Mouse (Mus musculus) limb, embryonic 15.5 days (tissue): ENCODE results near the gene Erlec1. TPM values are rescaled to one million over a fixed set of nuclear protein-coding genes. Genes with fewer than 3 reads are reported as not detected.

ENCODE experiments used
- ATAC-seq: fragments of 200-750 bp; cut with Nextera tagmentation; 2 replicates; pipeline ENCODE4 v1.8.0; 2017; ENCODE audit warnings: low read depth, moderate TSS enrichment; ENCODE audit not compliant: insufficient number of reproducible peaks, low FRiP score, low TSS enrichment
- H3K27ac ChIP-seq: fragments of 300-500 bp; sonication (generic); 2 replicates; pipeline ENCODE4 v1.5.1; 2015; ENCODE audit warnings: moderate library complexity, mild to moderate bottlenecking, inconsistent platforms
- H3K27me3 ChIP-seq: fragments of 300-500 bp; sonication (generic); 2 replicates; pipeline ENCODE4 v1.6.1; 2015; ENCODE audit warnings: inconsistent platforms
- H3K36me3 ChIP-seq: fragments of 300-500 bp; sonication (generic); 2 replicates; pipeline ENCODE4 v1.6.1; 2015; ENCODE audit warnings: inconsistent platforms
- H3K4me1 ChIP-seq: fragments of 300-500 bp; sonication (generic); 2 replicates; pipeline ENCODE4 v1.6.1; 2015; ENCODE audit warnings: inconsistent platforms
- H3K4me2 ChIP-seq: fragments of 300-500 bp; sonication (generic); 2 replicates; pipeline ENCODE4 v1.6.1; 2015; ENCODE audit warnings: mild to moderate bottlenecking, inconsistent platforms
- H3K4me3 ChIP-seq: fragments of 300-500 bp; sonication (generic); 2 replicates; pipeline ENCODE4 v1.5.1; 2015; ENCODE audit warnings: mild to moderate bottlenecking, inconsistent platforms
- H3K9ac ChIP-seq: fragments of 300-500 bp; sonication (generic); 2 replicates; pipeline ENCODE4 v1.6.1; 2015; ENCODE audit warnings: inconsistent platforms
- H3K9me3 ChIP-seq: fragments of 300-500 bp; sonication (generic); 2 replicates; pipeline ENCODE4 v1.6.1; 2016; ENCODE audit warnings: inconsistent platforms
- WGBS: fragments of 180-500 bp; shearing (Covaris S2); methylation state at CpG from one replicate; pipeline ENCODE4 v1.1.7; 2015; 5-methylcytosine and 5-hydroxymethylcytosine counted together
- polyA plus RNA-seq: library from polyadenylated mRNA; unstranded; fragments of >200 nt; fragmentation: Nextera tagmentation; extraction: Ambion mirVana; gene quantifications from 2 replicates; pipeline ENCODE4 v1.2.1, GENCODE M21; 2015

Erlec1 gene
- polyA plus RNA-seq, 1 experiment from 2014 or later = 12.9 TPM

DNA sequence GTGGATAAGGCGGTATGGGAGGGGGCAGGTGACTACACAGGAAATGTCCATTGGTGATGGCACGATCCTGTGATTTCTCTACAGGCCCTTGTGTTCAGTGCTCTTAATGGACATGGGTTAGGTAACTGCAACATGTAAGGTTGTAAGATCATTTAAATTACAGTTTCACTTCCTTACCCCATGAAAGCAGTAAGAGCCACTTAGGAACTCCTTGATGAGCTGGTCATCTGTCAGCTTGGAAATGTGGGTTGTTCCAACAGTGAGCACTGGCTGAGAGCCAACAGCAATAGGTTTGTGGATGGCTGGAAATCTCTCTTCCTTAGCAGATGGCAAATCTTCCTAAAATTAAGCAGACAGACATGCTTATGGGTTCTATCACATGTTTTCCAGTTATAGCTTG lies 10.6 kb downstream of the Erlec1 start:
- 90% methylated on average over 2 of the region's 2 CpGs for WGBS
- no peaks in the 10 kb centered on the region for H3K4me1 ChIP-seq
- no peak overlapping the region for H3K9ac ChIP-seq
- no peak for ATAC-seq
- no peak overlapping the region for H3K4me3 ChIP-seq
- H3K27me3 ChIP-seq = no peaks in the 10 kb centered on the region
- H3K4me2 ChIP-seq = no peak overlapping the region
- no peaks in the 10 kb centered on the region for H3K9me3 ChIP-seq
- no peak overlapping the region for H3K27ac ChIP-seq
- H3K36me3 ChIP-seq = peaks cover 53% of the 10 kb centered on the region

DNA sequence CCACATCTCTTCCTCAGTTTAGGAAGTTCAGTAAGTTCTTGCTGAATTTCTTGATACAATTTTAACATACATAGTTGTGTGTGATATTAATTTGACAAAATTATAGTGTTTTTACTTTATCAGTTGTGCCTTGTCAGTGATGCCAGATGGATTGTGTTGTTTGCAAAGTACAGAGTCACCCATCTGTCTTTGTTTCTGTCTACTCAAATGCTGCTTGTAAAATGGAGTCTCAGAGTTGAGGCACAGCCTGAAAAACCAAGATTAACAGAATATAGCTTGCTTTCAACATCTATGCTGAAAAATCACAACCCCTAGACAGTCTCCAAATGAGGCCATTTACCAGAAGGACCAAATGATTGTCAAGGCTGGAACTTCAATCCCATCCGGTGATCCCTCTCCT lies 25.6 kb downstream of the Erlec1 start:
- Histone ChIP-seq H3K4me3 (no peak overlapping the region), H3K4me2 (no peak overlapping the region), H3K9me3 (no peaks in the 10 kb centered on the region), H3K36me3 (peaks cover 39% of the 10 kb centered on the region), H3K4me1 (no peaks in the 10 kb centered on the region), H3K9ac (no peak overlapping the region), H3K27me3 (no peaks in the 10 kb centered on the region), H3K27ac (no peak overlapping the region)
- WGBS = 100% methylated on average over 1 of the region's 1 CpGs
- no peak for ATAC-seq

DNA sequence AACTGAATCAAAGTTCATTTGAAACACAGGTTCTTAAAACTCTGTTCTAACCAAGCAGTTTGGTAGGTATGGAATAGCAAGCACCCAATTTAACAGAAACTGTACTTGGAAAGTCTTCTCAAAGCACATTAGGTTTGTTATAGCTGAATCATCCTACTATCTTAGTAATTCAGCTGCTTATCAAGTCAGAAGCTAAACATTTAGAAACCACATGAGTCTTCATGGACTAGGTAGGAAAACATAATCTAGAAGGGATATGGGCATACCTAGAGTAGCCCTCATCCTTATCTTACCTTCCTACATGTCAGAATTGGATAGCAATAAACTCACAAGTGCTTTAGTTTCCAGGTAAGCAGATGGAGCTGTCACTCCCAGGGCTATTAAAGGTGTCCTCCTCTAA lies 26.1 kb downstream of the Erlec1 start:
- peaks cover 44% of the 10 kb centered on the region for H3K36me3 ChIP-seq

DNA sequence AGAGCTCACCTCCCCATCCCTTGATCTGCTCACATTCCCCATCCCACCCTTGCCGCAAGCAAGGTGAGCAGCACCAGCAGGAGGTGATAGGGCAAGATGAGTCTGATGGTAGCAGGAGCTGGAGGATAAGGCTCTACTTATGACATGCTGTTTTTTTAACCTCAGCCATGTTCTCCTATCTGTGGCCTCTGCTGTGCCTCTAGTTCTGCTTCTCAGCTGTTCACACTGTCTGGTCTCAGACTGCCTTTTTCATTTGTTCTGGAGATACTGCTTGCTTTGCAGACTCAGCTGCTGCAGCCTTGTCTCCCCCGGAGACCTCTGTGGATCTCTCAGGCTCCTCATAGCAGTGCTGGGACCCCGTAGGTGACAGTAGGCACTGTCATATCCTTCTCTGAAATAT lies 30.9 kb downstream of the Erlec1 start:
- Histone ChIP-seq H3K27me3 (no peaks in the 10 kb centered on the region), H3K4me3 (no peak overlapping the region), H3K4me1 (no peaks in the 10 kb centered on the region), H3K36me3 (peaks cover 31% of the 10 kb centered on the region), H3K27ac (no peak overlapping the region), H3K4me2 (no peak overlapping the region), H3K9ac (no peak overlapping the region), H3K9me3 (no peaks in the 10 kb centered on the region)
- 96% methylated on average over 3 of the region's 3 CpGs for WGBS
- no peak for ATAC-seq

More for the DNA sequence above, 26.1 kb downstream of the Erlec1 start:
- H3K9ac ChIP-seq = no peak overlapping the region
- no peaks in the 10 kb centered on the region for H3K4me1 ChIP-seq
- no peaks in the 10 kb centered on the region for H3K27me3 ChIP-seq
- H3K4me2 ChIP-seq = no peak overlapping the region
- H3K9me3 ChIP-seq = no peaks in the 10 kb centered on the region
- ATAC-seq = no peak
- no peak overlapping the region for H3K4me3 ChIP-seq
- H3K27ac ChIP-seq = no peak overlapping the region

DNA sequence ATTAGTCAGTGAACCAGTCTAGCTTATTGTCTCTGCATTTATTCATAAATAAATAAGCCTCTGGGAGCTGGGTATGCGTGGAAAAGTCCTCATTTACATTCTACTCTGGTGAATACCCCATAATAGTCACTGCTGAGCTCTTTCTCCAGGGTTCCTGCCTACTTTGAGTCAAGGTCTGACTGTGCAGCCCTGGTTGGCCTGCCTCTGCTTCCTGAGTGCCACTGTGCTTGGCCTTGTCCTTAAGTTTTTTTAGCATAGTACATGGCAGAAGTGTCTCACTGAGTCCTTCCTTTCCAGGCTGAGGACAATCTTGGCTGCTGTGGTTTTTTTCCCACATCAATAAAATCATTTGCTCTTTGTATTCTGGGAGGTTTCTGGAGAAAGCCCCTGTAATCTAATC lies 33.5 kb downstream of the Erlec1 start:
- Histone ChIP-seq H3K36me3 (peaks cover 12% of the 10 kb centered on the region), H3K27ac (no peak overlapping the region), H3K4me2 (no peak overlapping the region), H3K4me1 (no peaks in the 10 kb centered on the region), H3K9me3 (no peaks in the 10 kb centered on the region), H3K4me3 (no peak overlapping the region), H3K27me3 (no peaks in the 10 kb centered on the region), H3K9ac (no peak overlapping the region)
- WGBS = 74% methylated on average over 1 of the region's 1 CpGs
- ATAC-seq = no peak

DNA sequence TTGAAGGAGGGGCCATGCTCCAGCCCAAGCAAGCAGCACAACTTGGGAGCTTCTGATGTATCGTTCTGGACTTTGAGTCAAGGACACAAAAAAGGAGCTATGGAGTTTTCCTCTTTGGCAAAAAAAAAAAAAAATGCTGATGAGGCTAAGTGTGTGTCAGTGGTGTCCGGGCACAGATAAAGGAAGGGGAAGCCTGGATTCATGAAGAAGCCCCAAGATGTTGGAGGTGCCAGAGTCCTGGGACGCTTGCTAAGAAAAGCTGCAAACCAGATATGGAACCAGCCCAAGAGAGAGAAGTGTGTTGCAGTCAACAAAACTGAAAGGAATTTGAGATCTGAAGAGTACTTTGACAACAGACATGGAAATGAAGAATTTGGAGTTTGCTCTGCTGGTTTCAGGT lies 41.8 kb downstream of the Erlec1 start:
- Histone ChIP-seq H3K9me3 (no peaks in the 10 kb centered on the region), H3K4me2 (no peak overlapping the region), H3K27ac (no peak overlapping the region), H3K36me3 (peaks cover 5% of the 10 kb centered on the region; the same call in 1 of the 2 replicates), H3K4me3 (no peak overlapping the region), H3K4me1 (no peaks in the 10 kb centered on the region), H3K27me3 (no peaks in the 10 kb centered on the region), H3K9ac (no peak overlapping the region)
- no peak for ATAC-seq
- 91% methylated on average over 3 of the region's 3 CpGs for WGBS

DNA sequence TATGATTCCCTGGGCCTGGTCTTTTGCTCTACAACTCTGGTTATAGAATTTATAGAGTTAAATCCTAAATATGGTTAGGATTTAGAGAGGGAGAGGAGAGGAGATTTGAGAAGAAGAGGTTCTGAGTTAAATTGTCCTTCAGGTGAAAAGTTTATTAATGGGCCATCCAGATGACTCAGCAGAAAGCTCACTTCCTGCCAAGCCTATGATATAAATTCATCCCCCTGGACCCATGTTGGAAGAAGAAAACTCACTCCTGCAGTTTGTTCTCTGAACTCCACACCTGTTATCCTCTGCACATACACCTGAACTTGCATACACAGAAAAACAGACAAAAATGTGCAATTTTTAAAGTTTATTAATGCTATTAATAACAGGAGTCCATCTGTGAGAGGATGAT lies 54.8 kb downstream of the Erlec1 start:
- no peak overlapping the region for H3K4me2 ChIP-seq
- no peak overlapping the region for H3K27ac ChIP-seq
- no peak overlapping the region for H3K9ac ChIP-seq
- no peak overlapping the region for H3K4me3 ChIP-seq
- ATAC-seq = no peak
- no peaks in the 10 kb centered on the region for H3K36me3 ChIP-seq
- H3K4me1 ChIP-seq = no peaks in the 10 kb centered on the region
- H3K9me3 ChIP-seq = no peaks in the 10 kb centered on the region
- no peaks in the 10 kb centered on the region for H3K27me3 ChIP-seq

DNA sequence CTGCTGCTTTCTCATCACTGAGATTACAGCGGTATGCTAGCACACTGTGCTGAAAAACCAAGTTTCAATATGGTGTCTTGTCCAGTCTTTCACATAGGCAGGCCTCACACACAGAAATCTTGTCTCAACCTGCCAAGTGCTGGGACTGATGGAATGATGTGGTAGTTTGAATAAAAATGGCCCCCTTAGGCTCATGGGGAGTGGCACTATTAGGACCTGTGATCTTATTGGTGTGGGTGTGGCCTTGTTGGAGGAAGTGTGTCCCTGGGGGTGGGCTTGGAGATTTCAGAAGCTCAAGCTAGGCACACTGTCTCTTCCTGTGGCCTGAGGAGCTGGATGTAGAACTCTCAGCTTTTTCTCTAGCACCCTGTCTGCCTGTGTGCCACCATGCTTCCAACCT lies 57.9 kb downstream of the Erlec1 start:
- H3K4me2 ChIP-seq = no peak overlapping the region
- no peak overlapping the region for H3K4me3 ChIP-seq
- no peaks in the 10 kb centered on the region for H3K9me3 ChIP-seq
- H3K27ac ChIP-seq = no peak overlapping the region
- WGBS = 92% methylated on average over 1 of the region's 1 CpGs
- no peak for ATAC-seq
- H3K9ac ChIP-seq = no peak overlapping the region
- no peaks in the 10 kb centered on the region for H3K27me3 ChIP-seq
- H3K4me1 ChIP-seq = no peaks in the 10 kb centered on the region
- H3K36me3 ChIP-seq = no peaks in the 10 kb centered on the region

DNA sequence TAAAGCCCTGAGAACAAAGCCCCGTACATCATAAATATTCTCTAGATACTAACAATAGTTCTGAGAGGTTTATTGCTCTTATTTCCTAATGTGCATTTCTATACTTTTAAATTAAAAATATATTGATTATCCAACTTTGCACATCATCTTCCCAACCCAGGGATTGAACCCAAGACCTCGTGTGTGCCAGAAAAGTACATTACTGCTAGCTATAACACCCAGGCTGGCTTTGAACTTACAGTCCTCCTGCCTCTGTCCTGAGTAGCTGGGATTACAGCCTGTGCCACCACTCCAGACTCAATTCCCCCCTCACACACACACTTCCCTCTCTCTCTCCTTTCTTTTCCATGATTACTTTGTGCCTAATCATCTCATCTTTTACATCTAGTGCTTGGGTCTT lies 66.0 kb downstream of the Erlec1 start:
- H3K4me3 ChIP-seq = no peak overlapping the region
- no peaks in the 10 kb centered on the region for H3K36me3 ChIP-seq
- H3K4me2 ChIP-seq = no peak overlapping the region
- H3K4me1 ChIP-seq = peaks cover 8% of the 10 kb centered on the region; the same call in 1 of the 2 replicates
- 0 out of 2 replicates have a peak, but pooled peaks cover 5% of the 10 kb centered on the region for H3K27me3 ChIP-seq
- ATAC-seq = no peak
- no peak overlapping the region for H3K9ac ChIP-seq
- H3K9me3 ChIP-seq = no peaks in the 10 kb centered on the region
- 75% methylated on average over 2 of the region's 2 CpGs for WGBS
- H3K27ac ChIP-seq = no peak overlapping the region

DNA sequence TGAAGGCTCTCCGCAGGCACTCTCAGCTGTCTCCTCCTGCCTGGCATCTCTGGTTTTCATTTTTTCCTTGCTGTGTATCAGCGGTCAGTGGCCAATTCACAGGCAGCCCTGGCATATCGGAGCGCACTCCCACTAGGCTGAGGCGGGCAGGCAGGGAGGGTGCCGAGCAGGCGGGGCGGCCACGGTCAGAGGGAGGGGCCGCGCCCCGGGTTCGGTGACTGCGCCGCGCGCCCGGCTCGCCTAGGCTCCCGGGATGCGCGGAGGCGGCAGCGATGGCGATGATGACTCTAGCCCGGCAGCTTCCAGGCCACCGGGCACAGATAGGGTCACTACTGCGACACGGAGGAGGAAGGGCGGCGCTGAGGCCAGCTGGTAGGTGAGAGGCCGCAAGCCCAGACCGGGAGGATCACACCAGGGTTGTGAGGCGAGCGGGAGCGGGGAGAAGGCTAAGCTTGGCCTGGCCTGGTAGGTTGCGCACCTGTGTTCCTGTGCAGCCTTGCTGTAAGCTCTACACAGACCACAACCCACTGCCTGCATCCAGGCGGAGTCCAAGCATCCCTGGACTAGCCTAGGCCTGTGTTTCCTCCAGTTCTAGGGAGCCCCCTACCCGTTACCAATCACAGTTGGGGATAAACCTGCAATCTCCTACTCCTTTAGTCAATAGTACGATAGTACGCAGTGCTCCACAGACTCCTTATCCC lies 68.8 kb downstream of the Erlec1 start, which contains the start of the genes Gpr75 and Asb3:
Gene Gpr75, plus strand, starts transcription at position 188 of the 701 bp plus-strand sequence.
Gene Asb3, plus strand, starts transcription at position 246 of the 701 bp plus-strand sequence.
- peaks cover 8% of the 10 kb centered on the region; the same call in 1 of the 2 replicates for H3K4me1 ChIP-seq
- H3K27ac ChIP-seq = no peak within 1 kb of the TSS
- 0 out of 2 replicates have a peak, but pooled peaks cover 5% of the 10 kb centered on the region for H3K27me3 ChIP-seq
- ATAC-seq = peak; percentile 83
- no peaks in the 10 kb centered on the region for H3K36me3 ChIP-seq
- WGBS = 5% methylated on average over 41 of the region's 41 CpGs
- no peaks in the 10 kb centered on the region for H3K9me3 ChIP-seq
- peak within 1 kb of the TSS; percentile 46 for H3K4me3 ChIP-seq
- peak within 1 kb of the TSS; percentile 90 for H3K4me2 ChIP-seq
- peak within 1 kb of the TSS; percentile 36 for H3K9ac ChIP-seq
